Mouse (Mus musculus) thymus, adult 2 months (tissue): ENCODE measurements at regions not wholly inside any gene's neighbourhood (a gene's known extent, or its start where the extent isn't known, plus 50 kb on each side); places are given as distances from the start of the nearest gene placed in this dataset.

ENCODE experiments used
- CTCF ChIP-seq: fragments of 200-500 bp; IDR thresholded peaks from 2 replicates; pipeline ENCODE4 v1.5.1; 2012; ENCODE audit warnings: mild to moderate bottlenecking, control low read depth, low read length, moderate library complexity, borderline replicate concordance; ENCODE audit not compliant: control insufficient read depth, poor library complexity, insufficient read depth; ENCODE audit errors: extremely low read depth
- POLR2A ChIP-seq: fragments of 200-500 bp; IDR thresholded peaks from 2 replicates; pipeline ENCODE4 v1.6.1; 2012; ENCODE audit warnings: mild to moderate bottlenecking, low read length, control low read depth, moderate library complexity; ENCODE audit not compliant: control insufficient read depth, poor library complexity, insufficient read depth; ENCODE audit errors: extremely low read depth

DNA sequence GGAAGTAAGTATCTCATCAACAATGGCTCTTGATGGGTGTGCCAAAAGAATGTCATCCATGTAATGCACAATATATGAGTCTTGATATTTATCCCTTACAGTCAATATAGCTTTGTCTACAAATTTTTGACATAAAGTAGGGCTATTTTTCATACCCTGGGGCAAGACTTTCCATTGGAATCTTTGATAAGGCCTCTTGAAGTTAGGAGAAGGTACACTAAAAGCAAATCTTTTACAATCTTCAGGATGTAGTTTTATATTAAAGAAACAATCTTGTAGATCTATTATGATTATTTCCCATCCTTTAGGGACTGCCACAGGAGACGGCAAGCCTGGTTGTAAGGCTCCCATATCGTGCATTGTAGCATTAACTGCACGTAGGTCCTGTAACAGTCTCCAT is 1038.8 kb upstream of the Sel1l start:
- TF ChIP-seq CTCF, result no peak
- no peak for TF ChIP-seq POLR2A
